23 mouse cellular contexts compared by ENCODE assay signal in the genomic region with DNA sequence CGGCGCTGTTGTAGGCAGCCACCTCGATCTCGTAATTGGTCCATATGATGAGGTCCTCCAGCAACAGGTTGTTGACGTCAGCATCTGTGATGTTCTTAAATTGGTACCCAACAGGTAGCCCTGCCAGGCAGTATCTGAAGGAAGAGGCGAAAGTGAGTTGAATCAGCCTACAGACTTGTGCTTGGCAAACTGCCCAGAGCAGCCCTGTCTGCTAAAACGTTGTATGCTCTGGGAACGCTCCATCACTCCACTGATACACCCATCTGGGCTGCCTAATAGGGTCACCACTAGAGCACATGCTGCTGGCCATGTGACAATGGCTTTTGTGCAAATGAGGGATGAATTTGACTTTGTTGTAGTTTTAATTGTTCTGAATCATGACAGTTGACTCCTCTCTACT.
A peak's percentile ranks its signal among the peaks of the same experiment; 100 is the strongest.
DNase-seq lines count a peak whose midpoint lies in the region; ATAC-seq and TF ChIP-seq lines count a peak whose summit lies in the region.
"Had no signal": no experiment of that assay in that cellular context is flagged by ENCODE, and none has a peak within 500 bp of the region (broad histone marks: within the 10 kb centered on the region; RNA-seq: fewer than 3 reads in every experiment).

No protein-coding gene starts in this region.

- no peak overlapping the region for H3K4me3 ChIP-seq in hindbrain, postnatal 0 days (ENCODE audit: low read length)
- no peak overlapping the region for H3K4me3 ChIP-seq in hindbrain, embryonic 16.5 days (ENCODE audit: low read length)
- H3K4me3 ChIP-seq in limb, embryonic 14.5 days (replicated peaks; ENCODE audit: low read length), result no peak overlapping the region
- no peak overlapping the region for H3K4me3 ChIP-seq in limb, embryonic 10.5 days
- no peak overlapping the region for H3K4me3 ChIP-seq in kidney, embryonic 14.5 days (ENCODE audit: low read length)
- H3K4me3 ChIP-seq: heart, adult 2 months; heart, embryonic 13.5 days had no signal

- H3K36me3 ChIP-seq in hindbrain, postnatal 0 days (ENCODE audit: insufficient read depth, low read length), result no peaks in the 10 kb centered on the region
- H3K36me3 ChIP-seq in hindbrain, embryonic 16.5 days (ENCODE audit: control insufficient read depth, insufficient read depth, low read length), result no peaks in the 10 kb centered on the region
- peaks cover 7% of the 10 kb centered on the region for H3K36me3 ChIP-seq in limb, embryonic 14.5 days (ENCODE audit: control insufficient read depth, insufficient read depth, low read length)
- H3K36me3 ChIP-seq in limb, embryonic 10.5 days, result no peaks in the 10 kb centered on the region
- H3K36me3 ChIP-seq in kidney, embryonic 14.5 days (ENCODE audit: control insufficient read depth, insufficient read depth, low read length), result no peaks in the 10 kb centered on the region

- WGBS in hindbrain, postnatal 0 days, result 67% methylated on average over 8 of the region's 8 CpGs
- 70% methylated on average over 8 of the region's 8 CpGs for WGBS in hindbrain, embryonic 16.5 days
- 70% methylated on average over 8 of the region's 8 CpGs for WGBS in limb, embryonic 14.5 days
- WGBS in limb, embryonic 10.5 days, result 92% methylated on average over 8 of the region's 8 CpGs
- 82% methylated on average over 8 of the region's 8 CpGs for WGBS in kidney, embryonic 14.5 days

- TF ChIP-seq CTCF in hindbrain, postnatal 0 days (IDR thresholded peaks at IDR 0.05; ENCODE audit: low read depth), result no peak

- TF ChIP-seq POLR2A in limb, embryonic 14.5 days (IDR thresholded peaks at IDR 0.05; ENCODE audit: borderline replicate concordance, extremely low read depth, insufficient read depth, insufficient read length), result no peak

- DNase-seq in cerebellum, postnatal 10 days, result peak; percentile 29 to 36
- no peak for DNase-seq in cerebellum, adult 18-20 months
- peak; percentile 42 for DNase-seq in hindbrain, postnatal 0 days (ENCODE audit: low spot score)
- DNase-seq in limb, embryonic 14.5 days (ENCODE audit: low spot score), result peak; percentile 20
- no peak for DNase-seq in limb, embryonic 10.5 days (ENCODE audit: low spot score)
- DNase-seq in brain, adult 2 months (ENCODE audit: low read depth, low spot score), result peak; percentile 73
- DNase-seq: adrenal gland, postnatal 10 days; cerebellum, adult 9-10 months; gastrocnemius, postnatal 36 days; heart, adult 2 months; heart, postnatal 14 days; kidney, adult 11 months; kidney, postnatal 4 days; liver, postnatal 0 days; lung, postnatal 14 days; spleen, adult 18-20 months; thymus, postnatal 14 days had no signal

- H3K9ac ChIP-seq in hindbrain, postnatal 0 days (replicated peaks; ENCODE audit: low read length), result no peak overlapping the region
- no peak overlapping the region for H3K9ac ChIP-seq in hindbrain, embryonic 16.5 days (ENCODE audit: low read depth, low read length)
- no peak overlapping the region for H3K9ac ChIP-seq in limb, embryonic 14.5 days (ENCODE audit: low read depth, low read length, severe bottlenecking)
- H3K9ac ChIP-seq in kidney, embryonic 14.5 days (ENCODE audit: low read depth, low read length), result no peak overlapping the region
- H3K9ac ChIP-seq: heart, embryonic 13.5 days; liver, postnatal 0 days had no signal

- H3K4me2 ChIP-seq in hindbrain, postnatal 0 days (ENCODE audit: low read depth, low read length), result no peak overlapping the region
- H3K4me2 ChIP-seq in hindbrain, embryonic 16.5 days (ENCODE audit: low read length), result no peak overlapping the region
- H3K4me2 ChIP-seq in limb, embryonic 14.5 days (replicated peaks; ENCODE audit: low read depth, low read length, severe bottlenecking), result no peak overlapping the region
- H3K4me2 ChIP-seq in kidney, embryonic 14.5 days (replicated peaks; ENCODE audit: low read depth, low read length), result no peak overlapping the region
- H3K4me2 ChIP-seq: heart, embryonic 13.5 days; liver, embryonic 11.5 days; midbrain, embryonic 11.5 days had no signal

- H3K4me1 ChIP-seq in hindbrain, postnatal 0 days (ENCODE audit: insufficient read depth, low read length), result no peaks in the 10 kb centered on the region
- H3K4me1 ChIP-seq in hindbrain, embryonic 16.5 days (ENCODE audit: control insufficient read depth, insufficient read depth, low read depth, low read length), result no peaks in the 10 kb centered on the region
- 0 out of 2 replicates have a peak, but pooled peaks cover 3% of the 10 kb centered on the region for H3K4me1 ChIP-seq in limb, embryonic 14.5 days (ENCODE audit: control insufficient read depth, insufficient read depth, low read length)
- peaks cover 35% of the 10 kb centered on the region for H3K4me1 ChIP-seq in limb, embryonic 10.5 days
- no peaks in the 10 kb centered on the region for H3K4me1 ChIP-seq in kidney, embryonic 14.5 days (ENCODE audit: control insufficient read depth, insufficient read depth, low read length)
- H3K4me1 ChIP-seq: heart, embryonic 13.5 days had no signal

- ATAC-seq in hindbrain, postnatal 0 days, result no peak
- no peak for ATAC-seq in hindbrain, embryonic 16.5 days
- no peak for ATAC-seq in limb, embryonic 14.5 days (ENCODE audit: low FRiP score, low read depth)
- no peak for ATAC-seq in kidney, embryonic 14.5 days (ENCODE audit: low FRiP score, low TSS enrichment)
- ATAC-seq: activated CD4-positive, CD25-positive, alpha-beta regulatory T cell, adult 4 months; liver, postnatal 0 days had no signal

- H3K9me3 ChIP-seq in hindbrain, postnatal 0 days (ENCODE audit: low read length), result no peaks in the 10 kb centered on the region
- no peaks in the 10 kb centered on the region for H3K9me3 ChIP-seq in hindbrain, embryonic 16.5 days (ENCODE audit: control insufficient read depth, low read length)
- H3K9me3 ChIP-seq in limb, embryonic 14.5 days (ENCODE audit: control insufficient read depth, low read length), result no peaks in the 10 kb centered on the region
- H3K9me3 ChIP-seq in limb, embryonic 10.5 days (replicated peaks), result no peaks in the 10 kb centered on the region
- no peaks in the 10 kb centered on the region for H3K9me3 ChIP-seq in kidney, embryonic 14.5 days (ENCODE audit: control insufficient read depth, low read length)
- H3K9me3 ChIP-seq: heart, embryonic 13.5 days had no signal

- H3K27ac ChIP-seq in hindbrain, postnatal 0 days, result no peak overlapping the region
- H3K27ac ChIP-seq in hindbrain, embryonic 16.5 days (ENCODE audit: low read depth, low read length), result no peak overlapping the region
- no peak overlapping the region for H3K27ac ChIP-seq in limb, embryonic 14.5 days (replicated peaks; ENCODE audit: low read depth, low read length)
- no peak overlapping the region for H3K27ac ChIP-seq in limb, embryonic 10.5 days
- H3K27ac ChIP-seq in kidney, embryonic 14.5 days (ENCODE audit: low read depth, low read length), result no peak overlapping the region
- H3K27ac ChIP-seq: heart, adult 2 months; heart, embryonic 13.5 days had no signal

- no peaks in the 10 kb centered on the region for H3K27me3 ChIP-seq in hindbrain, postnatal 0 days (ENCODE audit: insufficient read depth, low read length)
- no peaks in the 10 kb centered on the region for H3K27me3 ChIP-seq in hindbrain, embryonic 16.5 days (replicated peaks; ENCODE audit: control insufficient read depth, insufficient read depth, low read length)
- no peaks in the 10 kb centered on the region for H3K27me3 ChIP-seq in limb, embryonic 14.5 days (ENCODE audit: control insufficient read depth, insufficient read depth, low read length)
- no peaks in the 10 kb centered on the region for H3K27me3 ChIP-seq in limb, embryonic 10.5 days (ENCODE audit: low read depth, poor library complexity, severe bottlenecking)
- H3K27me3 ChIP-seq in kidney, embryonic 14.5 days (ENCODE audit: control insufficient read depth, insufficient read depth, low read length), result no peaks in the 10 kb centered on the region
- H3K27me3 ChIP-seq: heart, embryonic 13.5 days had no signal

Comparison
In these comparisons a context has a peak if more than half of its experiments do, and no peak if none do; other contexts are left out.
1. DNase-seq: peak in cerebellum, postnatal 10 days (2 of 2), hindbrain, postnatal 0 days (single experiment), limb, embryonic 14.5 days (single experiment) and brain, adult 2 months (single experiment); none in cerebellum, adult 18-20 months (0 of 2) and limb, embryonic 10.5 days (single experiment).